Mouse (Mus musculus) forebrain, embryonic 11.5 days (tissue): ENCODE measurements around the gene Lrrc38. TPM values are rescaled to one million over a fixed set of nuclear protein-coding genes. Genes with fewer than 3 reads are reported as not detected.

Source experiments
- ATAC-seq: fragments of 200-750 bp; cut with Nextera tagmentation; replicated peaks from 2 replicates; pipeline ENCODE4 v1.8.0; 2017; ENCODE audit warnings: moderate TSS enrichment; ENCODE audit not compliant: low FRiP score
- DNase-seq: peaks from one replicate; pipeline ENCODE4 v3.0.0-alpha.2; 2017; ENCODE audit warnings: low spot score
- H3K27ac ChIP-seq: fragments of 300-500 bp; sonication (generic); 2 replicates; pipeline ENCODE4 v1.5.1; 2014; ENCODE audit warnings: low read depth, low read length
- H3K27me3 ChIP-seq: fragments of 300-500 bp; sonication (generic); 2 replicates; pipeline ENCODE4 v1.6.1; 2014; ENCODE audit warnings: mild to moderate bottlenecking, low read length, mixed read lengths; ENCODE audit not compliant: control insufficient read depth, insufficient read depth
- H3K36me3 ChIP-seq: fragments of 300-500 bp; sonication (generic); 2 replicates; pipeline ENCODE4 v1.6.1; 2014; ENCODE audit warnings: mild to moderate bottlenecking, low read length, moderate library complexity, mixed read lengths; ENCODE audit not compliant: control insufficient read depth, insufficient read depth
- H3K4me1 ChIP-seq: fragments of 300-500 bp; sonication (generic); replicated peaks from 2 replicates; pipeline ENCODE4 v1.6.1; 2014; ENCODE audit warnings: low read length, mixed read lengths; ENCODE audit not compliant: control insufficient read depth, insufficient read depth
- H3K4me2 ChIP-seq: fragments of 300-500 bp; sonication (generic); 2 replicates; pipeline ENCODE4 v1.6.1; 2014; ENCODE audit warnings: low read depth, mild to moderate bottlenecking, low read length, moderate library complexity, mixed read lengths; ENCODE audit not compliant: severe bottlenecking
- H3K4me3 ChIP-seq: fragments of 300-500 bp; sonication (generic); 2 replicates; pipeline ENCODE4 v1.5.1; 2014; ENCODE audit warnings: low read depth, low read length
- H3K9ac ChIP-seq: fragments of 300-500 bp; sonication (generic); 2 replicates; pipeline ENCODE4 v1.6.1; 2014; ENCODE audit warnings: low read length
- H3K9me3 ChIP-seq: fragments of 300-500 bp; sonication (generic); 2 replicates; pipeline ENCODE4 v1.6.1; 2016; ENCODE audit warnings: low read length, mixed read lengths; ENCODE audit not compliant: control insufficient read depth
- WGBS: fragments of 180-500 bp; shearing (Covaris S2); extraction: QIAGEN DNeasy Blood & Tissue Kit; methylation state at CpG from one replicate; pipeline ENCODE4 v1.1.7; 2014; 5-methylcytosine and 5-hydroxymethylcytosine counted together
- polyA plus RNA-seq: library from polyadenylated mRNA; unstranded; fragments of >200 nt; fragmentation: Nextera tagmentation; extraction: Ambion mirVana; gene quantifications from 2 replicates; pipeline ENCODE4 v1.2.1, GENCODE M21; 2014

The Lrrc38 gene
- polyA plus RNA-seq, 1 experiment from 2014 or later: not detected

- Histone ChIP-seq H3K36me3 (no peaks in the 10 kb centered on the region), H3K4me1 (peaks cover 2% of the 10 kb centered on the region; the same call in 1 of the 2 replicates), H3K9ac (no peak overlapping the region), H3K27me3 (no peaks in the 10 kb centered on the region), H3K4me2 (no peak overlapping the region), H3K4me3 (no peak overlapping the region), H3K27ac (no peak overlapping the region), H3K9me3 (no peaks in the 10 kb centered on the region)
- 40% methylated on average over 7 of the region's 7 CpGs for WGBS
- peak; percentile 37; the same call in 1 of the 2 replicates for ATAC-seq
- no peak for DNase-seq
Observed at GRCm38 (mm10) chr4:143379480-143379879, 29.9 kb downstream of the Lrrc38 start.

GRCm38 (mm10) chr4:143379931-143380715 lies 30.6 kb downstream of the Lrrc38 start:
- no peaks in the 10 kb centered on the region for H3K9me3 ChIP-seq
- H3K4me3 ChIP-seq: no peak overlapping the region
- H3K4me2 ChIP-seq: no peak overlapping the region
- no peak overlapping the region for H3K27ac ChIP-seq
- DNase-seq (no peak), ATAC-seq (peak; percentile 45; the same call in 1 of the 2 replicates)
- no peaks in the 10 kb centered on the region for H3K36me3 ChIP-seq
- WGBS: 36% methylated on average over 15 of the region's 15 CpGs
- peaks cover 2% of the 10 kb centered on the region; the same call in 1 of the 2 replicates for H3K4me1 ChIP-seq
- no peaks in the 10 kb centered on the region for H3K27me3 ChIP-seq
- no peak overlapping the region for H3K9ac ChIP-seq

- WGBS: 2% methylated on average over 5 of the region's 5 CpGs
- Histone ChIP-seq H3K4me1 (peaks cover 2% of the 10 kb centered on the region; the same call in 1 of the 2 replicates), H3K4me2 (no peak overlapping the region), H3K27ac (no peak overlapping the region), H3K9ac (no peak overlapping the region), H3K36me3 (no peaks in the 10 kb centered on the region), H3K27me3 (no peaks in the 10 kb centered on the region), H3K4me3 (no peak overlapping the region), H3K9me3 (no peaks in the 10 kb centered on the region)
- no peak; the same call in 1 of the 2 replicates for ATAC-seq
- DNase-seq: peak; percentile 54
Observed at GRCm38 (mm10) chr4:143380716-143381004, 31.1 kb downstream of the Lrrc38 start.

- Histone ChIP-seq H3K9me3 (no peaks in the 10 kb centered on the region), H3K4me2 (no peak overlapping the region), H3K4me3 (no peak overlapping the region), H3K27me3 (no peaks in the 10 kb centered on the region), H3K36me3 (no peaks in the 10 kb centered on the region), H3K4me1 (peaks cover 2% of the 10 kb centered on the region; the same call in 1 of the 2 replicates), H3K9ac (no peak overlapping the region), H3K27ac (no peak overlapping the region)
- WGBS: 79% methylated on average over 3 of the region's 3 CpGs
- ATAC-seq (no peak), DNase-seq (no peak)
Observed at GRCm38 (mm10) chr4:143382163-143382562, 32.6 kb downstream of the Lrrc38 start.

- no peak overlapping the region for H3K27ac ChIP-seq
- 42% methylated on average over 4 of the region's 4 CpGs for WGBS
- no peaks in the 10 kb centered on the region for H3K36me3 ChIP-seq
- H3K27me3 ChIP-seq: no peaks in the 10 kb centered on the region
- H3K4me3 ChIP-seq: no peak overlapping the region
- H3K9me3 ChIP-seq: no peaks in the 10 kb centered on the region
- no peak overlapping the region for H3K4me2 ChIP-seq
- no peak for ATAC-seq
- no peak overlapping the region for H3K9ac ChIP-seq
- peaks cover 2% of the 10 kb centered on the region; the same call in 1 of the 2 replicates for H3K4me1 ChIP-seq
- no peak for DNase-seq
Observed at GRCm38 (mm10) chr4:143383646-143384045, 34.1 kb downstream of the Lrrc38 start.

- Histone ChIP-seq H3K9me3 (no peaks in the 10 kb centered on the region; the same call in 1 of the 2 replicates), H3K36me3 (no peaks in the 10 kb centered on the region), H3K27me3 (no peaks in the 10 kb centered on the region), H3K4me1 (no peaks in the 10 kb centered on the region), H3K4me2 (peak overlapping the region; percentile 45), H3K27ac (no peak overlapping the region), H3K9ac (peak overlapping the region; percentile 44), H3K4me3 (peak overlapping the region; percentile 24; the same call in 1 of the 2 replicates)
- ATAC-seq (peak; percentile 89), DNase-seq (peak; percentile 88)
- WGBS: 9% methylated on average over 33 of the region's 43 CpGs
Observed at GRCm38 (mm10) chr4:143388955-143389702, 39.6 kb downstream of the Lrrc38 start.

- Histone ChIP-seq H3K27me3 (no peaks in the 10 kb centered on the region), H3K27ac (no peak within 1 kb of the TSS), H3K36me3 (no peaks in the 10 kb centered on the region), H3K9me3 (no peaks in the 10 kb centered on the region; the same call in 1 of the 2 replicates), H3K4me2 (no peak within 1 kb of the TSS), H3K4me1 (no peaks in the 10 kb centered on the region), H3K4me3 (no peak within 1 kb of the TSS), H3K9ac (no peak within 1 kb of the TSS)
- ATAC-seq: no peak
- DNase-seq: no peak
- WGBS: 82% methylated on average over 26 of the region's 26 CpGs
Observed at GRCm38 (mm10) chr4:143394181-143394580, 44.6 kb downstream of the Lrrc38 start, which contains the start of gene Pramel1. Gene Pramel1, plus strand, starts transcription at chr4:143394428.

- H3K27me3 ChIP-seq: no peaks in the 10 kb centered on the region
- peak overlapping the region; percentile 51 for H3K4me3 ChIP-seq
- peaks cover 4% of the 10 kb centered on the region; the same call in 1 of the 2 replicates for H3K9me3 ChIP-seq
- H3K4me2 ChIP-seq: peak overlapping the region; percentile 51
- ATAC-seq (peak; percentile 27; the same call in 1 of the 2 replicates), DNase-seq (no peak)
- no peaks in the 10 kb centered on the region for H3K4me1 ChIP-seq
- 69% methylated on average over 5 of the region's 5 CpGs for WGBS
- peak overlapping the region; percentile 63; the same call in 1 of the 2 replicates for H3K9ac ChIP-seq
- H3K36me3 ChIP-seq: no peaks in the 10 kb centered on the region; the same call in none of the 2 replicates
- no peak overlapping the region for H3K27ac ChIP-seq
Observed at GRCm38 (mm10) chr4:143411566-143412218, 62.1 kb downstream of the Lrrc38 start.
